Mouse (Mus musculus): ENCODE data around the gene Gm36028. TPM values are rescaled to one million over a fixed set of nuclear protein-coding genes. Genes with fewer than 3 reads are reported as not detected.

Gm36028 gene
- polyA plus RNA-seq, 1 experiment from 2014 or later, result 6.3 TPM

- Histone ChIP-seq H3K4me3 (no peak overlapping the region), H3K27ac (no peak overlapping the region), H3K9me3 (replicated peaks) (no peaks in the 10 kb centered on the region), H3K4me2 (no peak overlapping the region), H3K9ac (no peak overlapping the region), H3K4me1 (replicated peaks) (peaks cover 5% of the 10 kb centered on the region; the same call in 1 of the 2 replicates), H3K36me3 (peaks cover 93% of the 10 kb centered on the region), H3K27me3 (no peaks in the 10 kb centered on the region)
- no peak for ATAC-seq (replicated peaks; ENCODE audit: insufficient number of reproducible peaks, insufficient read depth, low FRiP score, low read depth)
- WGBS, result 84% methylated on average over 3 of the region's 3 CpGs
Measured at GRCm38 (mm10) chr16:37826286-37826685, 34.7 kb downstream of the Gm36028 start.

GRCm38 (mm10) chr16:37824778-37825505 is 36.0 kb downstream of the Gm36028 start:
- Histone ChIP-seq H3K36me3 (peaks cover 93% of the 10 kb centered on the region), H3K4me3 (no peak overlapping the region), H3K27ac (no peak overlapping the region), H3K9ac (no peak overlapping the region), H3K4me2 (no peak overlapping the region), H3K27me3 (no peaks in the 10 kb centered on the region), H3K4me1 (replicated peaks) (peaks cover 5% of the 10 kb centered on the region; the same call in 1 of the 2 replicates), H3K9me3 (replicated peaks) (no peaks in the 10 kb centered on the region)
- no peak for ATAC-seq (replicated peaks; ENCODE audit: insufficient number of reproducible peaks, insufficient read depth, low FRiP score, low read depth)
- 72% methylated on average over 12 of the region's 12 CpGs for WGBS

- peaks cover 91% of the 10 kb centered on the region for H3K36me3 ChIP-seq
- H3K9me3 ChIP-seq (replicated peaks), result no peaks in the 10 kb centered on the region
- ATAC-seq (replicated peaks; ENCODE audit: insufficient number of reproducible peaks, insufficient read depth, low FRiP score, low read depth), result no peak
- no peak overlapping the region for H3K27ac ChIP-seq
- no peak overlapping the region for H3K4me2 ChIP-seq
- no peak overlapping the region for H3K9ac ChIP-seq
- H3K4me3 ChIP-seq, result no peak overlapping the region
- no peaks in the 10 kb centered on the region for H3K27me3 ChIP-seq
- H3K4me1 ChIP-seq (replicated peaks), result peaks cover 5% of the 10 kb centered on the region; the same call in 1 of the 2 replicates
- 45% methylated on average over 5 of the region's 5 CpGs for WGBS
Measured at GRCm38 (mm10) chr16:37823949-37824348, 37.0 kb downstream of the Gm36028 start.

- Histone ChIP-seq H3K36me3 (peaks cover 71% of the 10 kb centered on the region), H3K4me2 (no peak overlapping the region), H3K9ac (no peak overlapping the region), H3K4me3 (no peak overlapping the region), H3K27ac (no peak overlapping the region), H3K4me1 (replicated peaks) (peaks cover 19% of the 10 kb centered on the region), H3K9me3 (replicated peaks) (no peaks in the 10 kb centered on the region), H3K27me3 (no peaks in the 10 kb centered on the region)
- no peak for ATAC-seq (replicated peaks; ENCODE audit: insufficient number of reproducible peaks, insufficient read depth, low FRiP score, low read depth)
- WGBS, result 91% methylated on average over 4 of the region's 4 CpGs
Measured at GRCm38 (mm10) chr16:37817986-37818385, 43.0 kb downstream of the Gm36028 start.

GRCm38 (mm10) chr16:37814383-37814971 is 46.5 kb downstream of the Gm36028 start:
- ATAC-seq (replicated peaks; ENCODE audit: insufficient number of reproducible peaks, insufficient read depth, low FRiP score, low read depth), result peak; percentile 85
- H3K36me3 ChIP-seq, result peaks cover 40% of the 10 kb centered on the region
- WGBS, result 26% methylated on average over 7 of the region's 7 CpGs

GRCm38 (mm10) chr16:37813691-37814382 is 47.1 kb downstream of the Gm36028 start:
- whole genome bisulfite sequencing, result 39% methylated on average over 5 of the region's 5 CpGs
- Histone ChIP-seq H3K27ac (peak overlapping the region; percentile 73), H3K36me3 (peaks cover 33% of the 10 kb centered on the region), H3K4me2 (no peak overlapping the region; the same call in 1 of the 2 replicates), H3K4me1 (replicated peaks) (peaks cover 44% of the 10 kb centered on the region), H3K9ac (no peak overlapping the region), H3K4me3 (no peak overlapping the region), H3K9me3 (replicated peaks) (no peaks in the 10 kb centered on the region), H3K27me3 (no peaks in the 10 kb centered on the region)
- ATAC-seq (replicated peaks; ENCODE audit: insufficient number of reproducible peaks, insufficient read depth, low FRiP score, low read depth), result no peak

More at GRCm38 (mm10) chr16:37814383-37814971, 46.5 kb downstream of the Gm36028 start:
- H3K4me2 ChIP-seq, result no peak overlapping the region
- peak overlapping the region; percentile 73 for H3K27ac ChIP-seq
- H3K4me3 ChIP-seq, result no peak overlapping the region
- H3K9me3 ChIP-seq (replicated peaks), result no peaks in the 10 kb centered on the region
- peaks cover 37% of the 10 kb centered on the region for H3K4me1 ChIP-seq (replicated peaks)
- H3K27me3 ChIP-seq, result no peaks in the 10 kb centered on the region
- H3K9ac ChIP-seq, result 0 out of 2 replicates have a peak overlapping the region, but pooled peaks have one; percentile 22

GRCm38 (mm10) chr16:37812474-37812886 is 48.5 kb downstream of the Gm36028 start:
- H3K4me1 ChIP-seq (replicated peaks), result peaks cover 54% of the 10 kb centered on the region
- peak overlapping the region; percentile 19; the same call in 1 of the 2 replicates for H3K4me2 ChIP-seq
- H3K4me3 ChIP-seq, result no peak overlapping the region
- H3K27me3 ChIP-seq, result no peaks in the 10 kb centered on the region
- H3K9ac ChIP-seq, result no peak overlapping the region
- peaks cover 24% of the 10 kb centered on the region; the same call in 1 of the 2 replicates for H3K36me3 ChIP-seq
- WGBS, result 25% methylated on average over 9 of the region's 9 CpGs
- no peaks in the 10 kb centered on the region for H3K9me3 ChIP-seq (replicated peaks)
- H3K27ac ChIP-seq, result peak overlapping the region; percentile 73
- ATAC-seq (replicated peaks; ENCODE audit: insufficient number of reproducible peaks, insufficient read depth, low FRiP score, low read depth), result peak; percentile 54

GRCm38 (mm10) chr16:37811874-37812273 is 49.1 kb downstream of the Gm36028 start:
- H3K9me3 ChIP-seq (replicated peaks), result no peaks in the 10 kb centered on the region
- no peak overlapping the region for H3K9ac ChIP-seq
- 79% methylated on average over 8 of the region's 8 CpGs for WGBS
- H3K4me1 ChIP-seq (replicated peaks), result peaks cover 60% of the 10 kb centered on the region
- no peak overlapping the region for H3K4me2 ChIP-seq
- H3K36me3 ChIP-seq, result peaks cover 23% of the 10 kb centered on the region; the same call in 1 of the 2 replicates
- no peak for ATAC-seq (replicated peaks; ENCODE audit: insufficient number of reproducible peaks, insufficient read depth, low FRiP score, low read depth)
- no peak overlapping the region for H3K4me3 ChIP-seq
- no peaks in the 10 kb centered on the region for H3K27me3 ChIP-seq
- H3K27ac ChIP-seq, result peak overlapping the region; percentile 73

- H3K27ac ChIP-seq, result peak overlapping the region; percentile 89
- H3K4me2 ChIP-seq, result peak overlapping the region; percentile 25
- H3K4me1 ChIP-seq (replicated peaks), result peaks cover 66% of the 10 kb centered on the region
- no peak overlapping the region for H3K4me3 ChIP-seq
- H3K27me3 ChIP-seq, result no peaks in the 10 kb centered on the region
- WGBS, result 43% methylated on average over 6 of the region's 6 CpGs
- ATAC-seq (replicated peaks; ENCODE audit: insufficient number of reproducible peaks, insufficient read depth, low FRiP score, low read depth), result no peak
- no peaks in the 10 kb centered on the region for H3K9me3 ChIP-seq (replicated peaks)
- peaks cover 13% of the 10 kb centered on the region; the same call in 1 of the 2 replicates for H3K36me3 ChIP-seq
- H3K9ac ChIP-seq, result no peak overlapping the region
Measured at GRCm38 (mm10) chr16:37809623-37809992, 51.3 kb downstream of the Gm36028 start.

GRCm38 (mm10) chr16:37808866-37809622 is 51.9 kb downstream of the Gm36028 start:
- peak; percentile 24; the same call in 1 of the 2 replicates for ATAC-seq (replicated peaks; ENCODE audit: insufficient number of reproducible peaks, insufficient read depth, low FRiP score, low read depth)
- H3K9ac ChIP-seq, result no peak overlapping the region
- 27% methylated on average over 10 of the region's 10 CpGs for WGBS
- no peaks in the 10 kb centered on the region for H3K9me3 ChIP-seq (replicated peaks)
- H3K27ac ChIP-seq, result peak overlapping the region; percentile 89
- peak overlapping the region; percentile 25 for H3K4me2 ChIP-seq
- H3K4me3 ChIP-seq, result no peak overlapping the region
- no peaks in the 10 kb centered on the region for H3K27me3 ChIP-seq
- H3K36me3 ChIP-seq, result peaks cover 19% of the 10 kb centered on the region
- peaks cover 61% of the 10 kb centered on the region for H3K4me1 ChIP-seq (replicated peaks)

GRCm38 (mm10) chr16:37807269-37807668 is 53.7 kb downstream of the Gm36028 start:
- 76% methylated on average over 8 of the region's 8 CpGs for WGBS
- H3K27me3 ChIP-seq, result no peaks in the 10 kb centered on the region
- no peaks in the 10 kb centered on the region for H3K9me3 ChIP-seq (replicated peaks)
- H3K4me2 ChIP-seq, result no peak overlapping the region
- peaks cover 35% of the 10 kb centered on the region for H3K36me3 ChIP-seq
- H3K27ac ChIP-seq, result peak overlapping the region; percentile 46
- peaks cover 43% of the 10 kb centered on the region for H3K4me1 ChIP-seq (replicated peaks)
- no peak overlapping the region for H3K9ac ChIP-seq
- ATAC-seq (replicated peaks; ENCODE audit: insufficient number of reproducible peaks, insufficient read depth, low FRiP score, low read depth), result no peak
- no peak overlapping the region for H3K4me3 ChIP-seq

All from heart, embryonic 15.5 days (tissue).